Mouse (Mus musculus) heart, embryonic 11.5 days (tissue): ENCODE data around the gene Sec31a. TPM values are rescaled to one million over a fixed set of nuclear protein-coding genes. Genes with fewer than 3 reads are reported as not detected.

Experiments used
- ATAC-seq: fragments of 200-750 bp; cut with Nextera tagmentation; replicated peaks from 2 replicates; pipeline ENCODE4 v1.8.0; 2017; ENCODE audit warnings: moderate library complexity; ENCODE audit not compliant: insufficient number of reproducible peaks, low FRiP score, low TSS enrichment
- H3K27ac ChIP-seq: fragments of 300-500 bp; sonication (generic); 2 replicates; pipeline ENCODE4 v1.5.1; 2014; ENCODE audit warnings: mild to moderate bottlenecking, low read depth, low read length
- H3K27me3 ChIP-seq: fragments of 300-500 bp; sonication (generic); 2 replicates; pipeline ENCODE4 v1.6.1; 2014; ENCODE audit warnings: mild to moderate bottlenecking, low read length, mixed read lengths; ENCODE audit not compliant: control insufficient read depth, insufficient read depth
- H3K36me3 ChIP-seq: fragments of 300-500 bp; sonication (generic); 2 replicates; pipeline ENCODE4 v1.6.1; 2014; ENCODE audit warnings: mild to moderate bottlenecking, low read length, moderate library complexity, mixed read lengths; ENCODE audit not compliant: control insufficient read depth, insufficient read depth
- H3K4me1 ChIP-seq: fragments of 300-500 bp; sonication (generic); 2 replicates; pipeline ENCODE4 v1.6.1; 2014; ENCODE audit warnings: low read length; ENCODE audit not compliant: control insufficient read depth, insufficient read depth
- H3K4me2 ChIP-seq: fragments of 300-500 bp; sonication (generic); 2 replicates; pipeline ENCODE4 v1.6.1; 2014; ENCODE audit warnings: mild to moderate bottlenecking, moderate library complexity
- H3K4me3 ChIP-seq: fragments of 300-500 bp; sonication (generic); 2 replicates; pipeline ENCODE4 v1.5.1; 2014; ENCODE audit warnings: low read depth, low read length
- H3K9ac ChIP-seq: fragments of 300-500 bp; sonication (generic); 2 replicates; pipeline ENCODE4 v1.6.1; 2014; ENCODE audit warnings: mild to moderate bottlenecking, low read depth, low read length, moderate library complexity
- H3K9me3 ChIP-seq: fragments of 300-500 bp; sonication (generic); replicated peaks from 2 replicates; pipeline ENCODE4 v1.6.1; 2016; ENCODE audit warnings: low read length; ENCODE audit not compliant: control insufficient read depth
- WGBS: fragments of 180-500 bp; shearing (Covaris S2); extraction: QIAGEN DNeasy Blood & Tissue Kit; methylation state at CpG from one replicate; pipeline ENCODE4 v1.1.7; 2014; ENCODE audit not compliant: insufficient replicate concordance; 5-methylcytosine and 5-hydroxymethylcytosine counted together
- polyA plus RNA-seq: library from polyadenylated mRNA; unstranded; fragments of >200 nt; fragmentation: Nextera tagmentation; extraction: Ambion mirVana; gene quantifications from 2 replicates; pipeline ENCODE4 v1.2.1, GENCODE M21; 2014

Sec31a gene
- polyA plus RNA-seq, 1 experiment from 2014 or later = 154 TPM

DNA sequence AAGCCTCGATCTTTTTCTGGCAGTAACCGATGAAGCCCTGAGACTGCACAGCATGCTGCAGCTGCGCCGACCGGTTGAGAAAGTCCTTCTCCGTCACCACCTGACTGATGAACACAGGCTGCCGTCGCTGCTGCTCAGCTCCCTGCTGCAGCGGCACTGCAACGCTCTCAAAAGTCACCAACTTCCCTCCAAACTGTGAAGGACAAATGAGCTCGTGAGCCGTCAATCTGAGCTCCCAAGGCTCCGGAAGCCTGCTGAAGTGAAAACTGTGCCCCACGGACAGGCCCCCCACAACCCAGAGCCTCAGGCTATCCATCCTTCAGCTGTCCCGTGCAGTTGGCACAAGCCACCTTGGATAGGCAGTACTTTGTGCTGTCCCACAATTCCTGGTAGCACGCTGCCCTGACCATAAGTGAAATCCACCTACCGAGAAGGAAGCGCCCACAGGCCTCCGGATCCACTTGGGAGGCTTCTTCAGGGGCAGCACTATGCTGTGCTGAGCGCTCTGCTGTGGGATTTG, 23.5 kb downstream of the Sec31a start:
- Histone ChIP-seq H3K9me3 (no peaks in the 10 kb centered on the region), H3K4me1 (no peaks in the 10 kb centered on the region), H3K27ac (no peak overlapping the region), H3K36me3 (peaks cover 32% of the 10 kb centered on the region), H3K9ac (no peak overlapping the region), H3K4me3 (no peak overlapping the region), H3K4me2 (no peak overlapping the region), H3K27me3 (no peaks in the 10 kb centered on the region)
- WGBS = 89% methylated on average over 20 of the region's 20 CpGs
- ATAC-seq = no peak

DNA sequence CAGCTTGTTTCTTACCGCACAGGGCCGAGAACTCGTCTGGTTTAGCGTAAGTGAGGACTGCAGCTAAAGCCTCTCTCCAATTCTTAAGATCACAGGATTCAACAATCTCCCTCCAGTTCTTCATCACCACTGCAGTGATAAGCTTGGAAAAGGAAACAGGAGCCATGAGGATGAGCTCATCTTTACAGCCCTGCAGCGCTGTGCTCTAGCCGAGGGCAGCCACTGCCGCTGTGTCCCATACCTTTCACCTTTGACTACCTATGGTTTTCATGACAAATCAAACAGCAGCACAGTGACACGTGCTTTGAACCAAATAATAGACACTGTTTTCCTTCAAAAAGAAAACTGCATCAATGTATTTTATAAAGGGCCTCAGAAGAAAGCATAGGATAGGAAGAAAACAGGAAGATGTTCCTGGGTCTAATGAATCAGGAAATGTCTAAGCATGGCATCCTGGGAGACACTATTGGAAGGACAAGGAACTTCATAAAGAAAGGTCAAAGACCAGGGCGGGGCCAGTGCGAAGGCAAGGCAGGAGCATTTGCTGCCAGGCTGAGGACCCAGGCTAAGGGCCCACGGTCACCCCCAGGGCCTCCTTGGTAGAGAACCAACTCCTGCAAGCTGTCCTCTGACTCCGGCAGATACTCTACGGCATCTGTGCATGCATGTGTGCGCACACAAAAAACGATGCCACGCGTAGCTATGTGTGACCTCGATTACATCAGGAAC, 32.1 kb downstream of the Sec31a start:
- H3K4me1 ChIP-seq = no peaks in the 10 kb centered on the region
- no peaks in the 10 kb centered on the region for H3K9me3 ChIP-seq
- H3K27ac ChIP-seq = no peak overlapping the region
- 90% methylated on average over 18 of the region's 18 CpGs for WGBS
- H3K4me2 ChIP-seq = no peak overlapping the region
- no peak overlapping the region for H3K9ac ChIP-seq
- no peak for ATAC-seq
- no peak overlapping the region for H3K4me3 ChIP-seq
- H3K27me3 ChIP-seq = no peaks in the 10 kb centered on the region
- peaks cover 27% of the 10 kb centered on the region for H3K36me3 ChIP-seq

DNA sequence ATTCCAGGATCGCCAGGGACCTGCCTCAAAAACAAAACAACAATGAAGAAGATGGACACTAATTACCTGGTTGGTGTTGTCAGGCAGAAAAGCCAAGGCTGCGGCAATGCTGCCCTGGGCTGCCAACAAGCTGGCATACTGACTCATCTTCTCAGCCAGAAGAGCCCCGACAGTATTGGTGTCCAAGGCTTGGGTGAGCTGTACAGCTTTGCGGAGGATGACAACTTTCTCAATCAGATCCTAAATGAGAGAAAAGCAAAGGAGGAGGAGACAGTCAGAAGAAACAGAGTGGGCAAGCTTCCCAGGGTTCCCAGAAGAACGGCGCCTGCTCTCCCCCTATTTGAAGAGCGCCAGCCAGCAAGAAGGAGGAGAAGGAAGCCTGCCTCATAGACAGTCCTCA, 34.9 kb downstream of the Sec31a start:
- no peaks in the 10 kb centered on the region for H3K4me1 ChIP-seq

DNA sequence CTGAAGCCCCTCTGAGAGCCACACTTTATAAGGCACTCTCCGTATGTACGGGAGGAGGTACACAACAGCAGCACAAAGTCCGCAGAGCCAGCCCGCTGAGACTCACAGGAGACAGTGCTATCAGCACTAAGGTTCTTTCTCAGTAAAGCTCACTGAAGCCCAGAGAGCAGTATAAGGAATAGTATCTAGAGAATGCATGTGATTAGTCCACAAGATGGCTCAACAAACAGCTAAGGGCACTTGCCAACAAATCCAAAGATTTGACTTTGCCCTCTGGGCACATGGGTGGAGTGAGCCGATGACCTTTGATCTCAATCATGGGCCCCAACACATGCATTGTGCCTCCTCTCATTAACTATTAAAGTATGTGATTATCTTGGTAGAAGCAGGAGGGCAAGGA, 35.8 kb downstream of the Sec31a start:
- no peaks in the 10 kb centered on the region for H3K27me3 ChIP-seq
- H3K9ac ChIP-seq = no peak overlapping the region
- H3K4me1 ChIP-seq = no peaks in the 10 kb centered on the region
- H3K4me2 ChIP-seq = no peak overlapping the region
- ATAC-seq = no peak
- H3K27ac ChIP-seq = no peak overlapping the region
- H3K9me3 ChIP-seq = no peaks in the 10 kb centered on the region
- WGBS = 91% methylated on average over 5 of the region's 5 CpGs
- no peak overlapping the region for H3K4me3 ChIP-seq
- peaks cover 32% of the 10 kb centered on the region for H3K36me3 ChIP-seq

More for the DNA sequence above, 34.9 kb downstream of the Sec31a start:
- no peaks in the 10 kb centered on the region for H3K27me3 ChIP-seq
- no peak overlapping the region for H3K27ac ChIP-seq
- H3K9ac ChIP-seq = no peak overlapping the region
- H3K4me2 ChIP-seq = no peak overlapping the region
- no peak overlapping the region for H3K4me3 ChIP-seq
- no peaks in the 10 kb centered on the region for H3K9me3 ChIP-seq
- H3K36me3 ChIP-seq = peaks cover 35% of the 10 kb centered on the region
- 96% methylated on average over 7 of the region's 7 CpGs for WGBS
- no peak for ATAC-seq

DNA sequence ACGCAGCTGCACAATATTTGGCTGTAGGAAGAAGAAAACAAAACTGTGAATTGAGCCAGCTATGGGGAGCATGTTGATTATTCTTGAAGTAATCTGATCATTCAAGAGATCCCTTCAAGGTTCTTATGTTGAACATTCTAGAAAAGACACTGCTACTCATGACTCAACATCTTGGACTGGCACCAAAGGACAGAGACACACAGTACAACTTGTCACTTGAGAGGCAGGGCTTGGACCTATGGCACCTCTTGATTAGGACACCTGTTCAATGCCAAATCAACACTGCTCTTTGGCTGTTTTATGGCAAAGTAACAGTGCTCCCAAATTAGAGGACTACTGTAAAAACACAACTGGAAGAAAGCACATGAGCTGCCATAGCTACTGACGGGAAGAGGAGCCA, 37.1 kb downstream of the Sec31a start:
- WGBS = 95% methylated on average over 2 of the region's 2 CpGs
- no peak overlapping the region for H3K9ac ChIP-seq
- no peaks in the 10 kb centered on the region for H3K27me3 ChIP-seq
- H3K27ac ChIP-seq = no peak overlapping the region
- ATAC-seq = no peak
- H3K4me1 ChIP-seq = no peaks in the 10 kb centered on the region
- H3K9me3 ChIP-seq = no peaks in the 10 kb centered on the region
- no peak overlapping the region for H3K4me2 ChIP-seq
- H3K36me3 ChIP-seq = peaks cover 26% of the 10 kb centered on the region
- H3K4me3 ChIP-seq = no peak overlapping the region

DNA sequence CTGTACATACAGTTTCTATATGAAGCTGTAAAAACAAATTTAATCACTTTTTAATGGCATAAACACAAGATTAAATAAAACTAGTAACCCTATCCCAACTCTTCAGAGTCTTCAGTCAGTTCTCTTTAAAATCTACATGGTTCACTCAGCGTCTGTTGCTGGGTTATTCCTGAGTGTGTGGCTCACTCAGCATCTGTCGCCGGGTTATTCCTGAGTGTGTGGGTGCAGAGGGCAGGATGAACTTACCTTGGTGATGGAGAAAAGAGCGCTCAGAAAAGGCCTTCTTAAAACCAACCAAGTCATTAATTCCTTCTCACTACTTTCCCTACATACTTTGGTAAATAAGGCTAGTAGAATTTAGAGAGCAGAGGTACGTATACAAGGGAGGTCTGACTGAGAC, 37.8 kb downstream of the Sec31a start:
- ATAC-seq = no peak
- 92% methylated on average over 5 of the region's 5 CpGs for WGBS

DNA sequence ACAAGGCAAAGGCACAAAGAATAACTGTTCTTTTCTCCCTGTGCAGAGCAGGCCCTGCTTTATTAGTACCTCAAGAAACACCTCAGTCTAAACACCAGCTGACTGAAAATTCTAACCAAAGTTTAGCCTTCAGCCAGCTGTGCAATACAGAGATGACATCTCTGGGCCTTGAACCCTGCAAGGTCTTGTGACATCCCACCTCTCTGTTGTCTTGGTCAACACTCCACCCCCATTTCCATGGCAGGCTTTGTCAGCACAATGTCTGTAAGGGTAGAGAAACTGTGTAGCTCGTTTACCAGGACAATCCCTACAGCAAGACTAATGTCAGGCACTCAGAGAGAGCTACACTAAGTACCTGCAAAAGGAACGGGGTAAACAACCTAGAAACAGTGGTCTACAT, 38.7 kb downstream of the Sec31a start:
- H3K27ac ChIP-seq = no peak overlapping the region
- H3K36me3 ChIP-seq = peaks cover 31% of the 10 kb centered on the region
- H3K4me1 ChIP-seq = no peaks in the 10 kb centered on the region
- WGBS = 77% methylated on average over 2 of the region's 2 CpGs
- ATAC-seq = no peak
- no peak overlapping the region for H3K9ac ChIP-seq
- H3K4me3 ChIP-seq = no peak overlapping the region
- no peak overlapping the region for H3K4me2 ChIP-seq
- H3K27me3 ChIP-seq = no peaks in the 10 kb centered on the region
- H3K9me3 ChIP-seq = no peaks in the 10 kb centered on the region

More for the DNA sequence above, 37.8 kb downstream of the Sec31a start:
- H3K4me1 ChIP-seq = no peaks in the 10 kb centered on the region
- no peak overlapping the region for H3K9ac ChIP-seq
- H3K9me3 ChIP-seq = no peaks in the 10 kb centered on the region
- no peak overlapping the region for H3K4me3 ChIP-seq
- no peak overlapping the region for H3K27ac ChIP-seq
- no peak overlapping the region for H3K4me2 ChIP-seq
- H3K27me3 ChIP-seq = no peaks in the 10 kb centered on the region
- H3K36me3 ChIP-seq = peaks cover 29% of the 10 kb centered on the region

DNA sequence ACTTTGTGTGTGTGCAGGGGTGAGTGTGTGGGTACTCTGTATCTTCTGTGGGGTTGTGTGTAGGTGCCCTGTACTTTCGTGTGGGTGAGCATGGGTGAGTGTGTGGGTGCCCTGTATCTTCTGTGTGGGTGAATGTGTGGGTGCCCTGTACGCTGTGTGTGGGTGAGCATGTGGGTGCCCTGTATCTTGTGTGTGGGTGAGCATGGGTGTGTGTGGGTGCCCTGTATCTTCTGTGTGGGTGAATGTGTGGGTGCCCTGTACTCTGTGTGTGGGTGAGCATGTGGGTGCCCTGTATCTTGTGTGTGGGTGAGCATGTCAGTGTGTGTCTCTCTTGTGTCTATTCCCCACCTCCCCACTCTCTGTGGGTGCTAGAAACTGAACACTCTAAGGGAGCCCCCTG, 41.3 kb downstream of the Sec31a start:
- Histone ChIP-seq H3K27me3 (no peaks in the 10 kb centered on the region), H3K9ac (no peak overlapping the region), H3K27ac (no peak overlapping the region), H3K4me1 (no peaks in the 10 kb centered on the region), H3K4me2 (no peak overlapping the region), H3K9me3 (no peaks in the 10 kb centered on the region), H3K4me3 (no peak overlapping the region), H3K36me3 (peaks cover 31% of the 10 kb centered on the region)
- no peak for ATAC-seq
- 90% methylated on average over 2 of the region's 2 CpGs for WGBS

DNA sequence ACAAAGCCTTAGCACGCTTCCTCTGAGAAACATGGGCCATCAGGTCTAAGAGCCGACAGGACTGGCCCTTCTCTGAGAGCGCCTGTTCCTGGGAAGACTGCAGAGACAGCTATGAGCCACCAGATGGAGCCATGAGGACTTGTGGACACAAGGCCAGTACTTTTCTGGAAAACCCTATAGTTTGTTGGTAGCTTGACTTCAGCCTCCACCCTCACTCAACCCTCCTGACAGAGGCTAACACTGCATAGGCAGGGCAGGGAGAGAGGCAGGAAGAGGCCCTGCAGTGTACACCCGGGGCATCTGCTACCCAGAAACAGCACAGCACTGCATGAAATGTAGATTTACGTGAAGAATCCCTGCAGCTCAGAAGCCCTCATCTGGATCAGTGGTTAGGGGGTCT, 42.1 kb downstream of the Sec31a start:
- H3K4me3 ChIP-seq = no peak overlapping the region
- 59% methylated on average over 5 of the region's 5 CpGs for WGBS
- H3K9me3 ChIP-seq = no peaks in the 10 kb centered on the region
- 0 out of 2 replicates have a peak, but pooled peaks have one; percentile 31 for ATAC-seq
- H3K4me1 ChIP-seq = no peaks in the 10 kb centered on the region
- H3K27me3 ChIP-seq = no peaks in the 10 kb centered on the region
- H3K9ac ChIP-seq = no peak overlapping the region
- H3K27ac ChIP-seq = no peak overlapping the region
- no peak overlapping the region for H3K4me2 ChIP-seq
- H3K36me3 ChIP-seq = peaks cover 31% of the 10 kb centered on the region
